Mouse (Mus musculus): ENCODE measurements around the gene Prn. TPM values are rescaled to one million over a fixed set of nuclear protein-coding genes. Genes with fewer than 3 reads are reported as not detected.

Gene Prn
- total RNA-seq, 2 experiments from 2014 or later, result not detected

Other genes with a start within 250 kb of the Prn start
- gene Erv3, start 50.2 kb upstream of the Prn start, total RNA-seq (2021), result under 1 TPM; 0.09 to 0.14 TPM
- gene Prnp, start within 50 bp of the Prn start, total RNA-seq (2021), result 100 to 1,000 TPM; 384 to 392 TPM
- 1 to 10 TPM; 4.2 to 5.0 TPM for gene Prnd, start 40.9 kb downstream of the Prn start, total RNA-seq (2021)
- 10 to 100 TPM; 28.0 to 30.4 TPM for gene Rassf2, start 120.3 kb downstream of the Prn start, total RNA-seq (2021)
- gene Slc23a2, start 235.2 kb downstream of the Prn start, total RNA-seq (2021), result 10 to 100 TPM; 99.1 to 99.3 TPM